Mouse (Mus musculus) kidney, adult 10 weeks (tissue): ENCODE results near the gene Igfbp6. TPM values are rescaled to one million over a fixed set of nuclear protein-coding genes. Genes with fewer than 3 reads are reported as not detected.

Source experiments
- polyA plus RNA-seq: library from polyadenylated mRNA; stranded (reverse); fragments of 350-450 nt; fragmentation: Illumina TruSeq; extraction: RNeasy Lipid Tissue Mini Kit (QIAGEN cat#74804); gene quantifications from one replicate; pipeline ENCODE4 v1.2.3, GENCODE M21; 2014; ENCODE audit warnings: low read depth, low replicate concordance

Igfbp6 gene
- not detected for polyA plus RNA-seq

GRCm38 (mm10) chr15:102144274-102144711 lies at the start of gene Igfbp6:
Gene Igfbp6 (plus strand): TSS chr15:102144362.

DNA sequence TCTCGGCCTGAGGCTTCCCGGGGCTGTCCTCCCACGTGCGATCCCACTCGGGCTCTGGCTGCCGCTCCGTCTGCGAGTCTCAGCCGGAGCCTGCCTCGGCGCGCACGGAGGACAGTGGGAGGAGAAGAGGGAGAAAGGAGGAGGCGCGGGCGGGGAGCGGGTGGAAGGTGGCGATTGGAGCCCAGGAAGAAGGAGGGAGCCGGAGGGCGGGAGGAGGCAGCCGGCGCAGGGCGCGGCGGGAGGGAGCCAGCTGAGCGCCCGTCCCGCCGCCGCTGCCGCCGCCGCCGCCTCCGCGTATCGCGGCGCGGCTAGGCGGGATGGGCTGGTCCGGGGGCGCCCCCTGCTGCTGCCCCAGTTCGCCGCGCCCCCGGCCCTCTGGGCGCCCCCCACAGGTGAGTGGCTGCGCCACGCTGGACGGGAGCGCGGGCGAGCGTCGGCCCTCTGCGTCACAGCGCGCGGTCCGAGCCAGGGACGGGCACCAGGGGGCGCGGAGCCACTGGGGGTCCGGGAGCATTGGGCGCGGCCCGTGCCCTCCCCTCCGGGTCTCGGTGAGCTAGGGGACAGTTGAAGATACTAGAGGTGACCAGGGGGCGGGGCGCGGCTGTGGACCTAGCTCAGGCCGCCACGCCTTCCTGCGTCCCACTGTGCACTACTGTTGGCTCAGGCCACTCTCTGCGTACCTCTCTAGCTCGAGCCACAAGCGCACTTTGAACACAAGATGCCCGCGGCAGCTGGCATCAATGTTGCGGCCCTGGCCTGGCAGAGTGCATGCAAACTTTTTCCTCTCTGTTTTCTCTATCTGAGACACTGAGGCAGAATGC lies 43.8 kb upstream of the Igfbp6 start, which contains the start of gene Tns2:
TSS of gene Tns2 (plus strand) at position 253 of the 821 bp plus-strand sequence.

DNA sequence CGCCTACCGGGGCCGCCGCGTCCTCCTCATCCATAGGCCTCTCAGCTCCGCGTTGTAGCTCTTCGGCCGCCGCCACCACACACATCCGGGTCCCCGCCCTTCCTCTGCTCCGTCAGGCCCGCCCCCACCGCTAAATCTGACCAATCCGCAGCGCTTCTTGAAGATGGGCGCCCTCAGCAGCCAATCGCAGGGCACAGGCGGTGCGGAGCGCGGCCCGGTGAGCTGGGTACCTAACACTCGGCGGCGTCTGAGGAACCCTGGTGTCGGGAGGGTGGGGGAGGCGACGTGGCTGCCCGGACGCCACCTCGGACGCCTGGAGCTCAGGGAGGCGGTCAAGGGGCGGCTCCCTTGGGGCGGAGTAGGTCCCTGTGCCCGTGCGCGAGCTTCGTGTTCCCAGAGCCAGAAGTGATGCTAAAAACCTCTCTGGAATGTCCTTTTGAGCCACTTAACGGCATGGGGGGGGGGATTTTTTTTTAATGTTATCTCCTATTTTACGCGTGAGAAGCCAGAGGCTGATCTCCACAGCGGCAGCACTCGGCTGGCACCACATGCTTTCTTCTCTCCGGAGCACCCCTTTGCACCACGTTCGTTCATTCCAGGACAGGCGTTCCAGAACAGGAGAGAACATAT lies 7.9 kb upstream of the Igfbp6 start, which contains the start of gene Spryd3:
TSS of gene Spryd3 (minus strand) at position 106 of the 630 bp plus-strand sequence.

GRCm38 (mm10) chr15:102150301-102151135 lies 6.4 kb downstream of the Igfbp6 start, which contains the start of gene Soat2:
Gene Soat2 (plus strand): TSS chr15:102150526.

Other genes starting within 250 kb of the Igfbp6 start
- gene Krt4, start 219.6 kb upstream of the Igfbp6 start, polyA plus RNA-seq: not detected
- gene Krt79, start 204.0 kb upstream of the Igfbp6 start, polyA plus RNA-seq: not detected
- gene Krt78, start 190.1 kb upstream of the Igfbp6 start, polyA plus RNA-seq: not detected
- gene Krt8, start 139.9 kb upstream of the Igfbp6 start, polyA plus RNA-seq: 4.4 TPM
- gene Krt18, start 116.2 kb upstream of the Igfbp6 start, polyA plus RNA-seq: 1.5 TPM
- 196 TPM for gene Eif4b, start 70.6 kb upstream of the Igfbp6 start, polyA plus RNA-seq
- 32.3 TPM for gene Tns2, start 43.9 kb upstream of the Igfbp6 start, polyA plus RNA-seq
- gene Spryd3, start 8.1 kb upstream of the Igfbp6 start, polyA plus RNA-seq: 0.44 TPM
- gene Soat2, start 6.2 kb downstream of the Igfbp6 start, polyA plus RNA-seq: not detected
- 24.9 TPM for gene Zfp740, start 58.9 kb downstream of the Igfbp6 start, polyA plus RNA-seq
- 66.9 TPM for gene Csad, start 60.4 kb downstream of the Igfbp6 start, polyA plus RNA-seq
- not detected for gene Itgb7, start 87.6 kb downstream of the Igfbp6 start, polyA plus RNA-seq
- gene Rarg, start 113.2 kb downstream of the Igfbp6 start, polyA plus RNA-seq: 5.9 TPM
- gene Gm9918, start 126.2 kb downstream of the Igfbp6 start, polyA plus RNA-seq: not detected
- 0.93 TPM for gene Mfsd5, start 135.1 kb downstream of the Igfbp6 start, polyA plus RNA-seq
- not detected for gene Espl1, start 151.9 kb downstream of the Igfbp6 start, polyA plus RNA-seq
- gene Pfdn5, start 181.8 kb downstream of the Igfbp6 start, polyA plus RNA-seq: 84.0 TPM
- 4.4 TPM for gene Myg1, start 187.3 kb downstream of the Igfbp6 start, polyA plus RNA-seq
- 3.6 TPM for gene Aaas, start 206.4 kb downstream of the Igfbp6 start, polyA plus RNA-seq
- gene Sp7, start 222.8 kb downstream of the Igfbp6 start, polyA plus RNA-seq: not detected